Mouse (Mus musculus): Measurements from ENCODE around the gene Prdm5. TPM values are rescaled to one million over a fixed set of nuclear protein-coding genes. Genes with fewer than 3 reads are reported as not detected.

Prdm5 gene
- polyA plus RNA-seq, 1 experiment from 2014 or later, result 14.1 TPM

DNA sequence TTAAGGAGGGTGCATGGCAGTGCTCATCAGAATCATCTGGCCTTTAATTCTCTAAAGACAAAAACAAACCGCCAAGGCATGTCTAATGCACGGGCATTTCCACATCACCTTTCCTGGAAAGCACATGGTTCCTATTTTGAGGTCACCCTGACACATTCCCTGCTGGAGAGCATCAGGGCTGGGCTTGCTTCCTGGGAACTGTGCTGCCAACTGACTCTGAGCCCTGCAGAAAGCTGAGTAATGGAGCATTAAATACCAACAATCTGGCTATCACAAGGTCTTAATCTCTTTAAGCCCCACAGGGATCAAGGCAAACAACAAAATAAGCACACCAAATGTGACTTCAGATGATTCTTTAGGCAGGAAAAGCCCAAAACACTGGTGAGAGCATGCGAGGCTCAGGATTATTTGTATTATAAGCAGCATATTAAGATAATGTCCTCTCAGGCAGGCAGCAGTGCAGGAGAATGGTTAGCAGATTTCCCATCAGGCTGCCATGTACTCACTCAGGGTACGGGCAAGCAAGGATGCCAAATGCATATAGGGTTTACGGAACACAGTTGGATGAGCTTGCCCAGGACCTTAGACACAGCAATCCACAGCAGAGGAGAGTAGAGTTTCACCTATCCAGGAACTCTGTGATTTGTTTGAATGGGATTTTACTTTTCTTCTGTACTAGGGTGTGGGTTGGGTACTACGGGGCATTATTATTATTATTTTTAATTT lies 190.8 kb downstream of the Prdm5 start:
- DNase-seq (ENCODE audit: low spot score) (no peak), ATAC-seq (replicated peaks; ENCODE audit: low FRiP score, low read depth) (no peak)
- Histone ChIP-seq H3K9me3 (replicated peaks; ENCODE audit: low read length) (no peaks in the 10 kb centered on the region), H3K9ac (ENCODE audit: low read depth, low read length) (no peak overlapping the region), H3K4me1 (replicated peaks; ENCODE audit: insufficient read depth, low read length) (no peaks in the 10 kb centered on the region), H3K4me2 (ENCODE audit: low read length) (no peak overlapping the region), H3K4me3 (replicated peaks; ENCODE audit: low read depth, low read length) (no peak overlapping the region), H3K27ac (no peak overlapping the region), H3K27me3 (ENCODE audit: insufficient read depth, low read length) (no peaks in the 10 kb centered on the region), H3K36me3 (ENCODE audit: insufficient read depth, low read length) (no peaks in the 10 kb centered on the region)
- TF ChIP-seq CTCF (IDR thresholded peaks at IDR 0.05; ENCODE audit: low read depth), result no peak
- 73% methylated on average over 6 of the region's 6 CpGs for WGBS

- Histone ChIP-seq H3K9ac (ENCODE audit: low read depth, low read length) (no peak overlapping the region), H3K27ac (no peak overlapping the region), H3K9me3 (replicated peaks; ENCODE audit: low read length) (no peaks in the 10 kb centered on the region), H3K4me2 (ENCODE audit: low read length) (no peak overlapping the region), H3K4me3 (replicated peaks; ENCODE audit: low read depth, low read length) (no peak overlapping the region), H3K36me3 (ENCODE audit: insufficient read depth, low read length) (no peaks in the 10 kb centered on the region), H3K4me1 (replicated peaks; ENCODE audit: insufficient read depth, low read length) (no peaks in the 10 kb centered on the region), H3K27me3 (ENCODE audit: insufficient read depth, low read length) (no peaks in the 10 kb centered on the region)
- WGBS, result 92% methylated on average over 9 of the region's 9 CpGs
- DNase-seq (ENCODE audit: low spot score) (no peak), ATAC-seq (replicated peaks; ENCODE audit: low FRiP score, low read depth) (no peak)
- no peak for TF ChIP-seq CTCF (IDR thresholded peaks at IDR 0.05; ENCODE audit: low read depth)
Observed at GRCm38 (mm10) chr6:65970410-65970809, 191.6 kb downstream of the Prdm5 start.

Other genes starting within 250 kb of the Prdm5 start
- gene Ndnf, start 107.4 kb upstream of the Prdm5 start, polyA plus RNA-seq (2015; fragmentation: Nextera tagmentation; extraction: Ambion mirVana), result 5.2 TPM in 2 replicates
- gene 4930544G11Rik, start 173.6 kb downstream of the Prdm5 start, polyA plus RNA-seq (2015; fragmentation: Nextera tagmentation; extraction: Ambion mirVana), result not detected in 2 replicates

All from kidney, postnatal 0 days (tissue).